Mouse (Mus musculus): ENCODE measurements around the gene Prss27. TPM values are rescaled to one million over a fixed set of nuclear protein-coding genes. Genes with fewer than 3 reads are reported as not detected.
"Not testable (repeated sequence)": the region's sequence is repeated elsewhere in the genome, so short reads cannot be mapped to it uniquely, and the experiment has no call there.

Prss27 gene
- total RNA-seq, 2 experiments from 2014 or later = not detected

- DNase-seq = no peak
These were observed 7.4 kb upstream of the Prss27 start for GRCm38 (mm10) chr17:24030551-24030950.

GRCm38 (mm10) chr17:24035087-24035486 lies 2.9 kb upstream of the Prss27 start:
- no peak for DNase-seq

DNA sequence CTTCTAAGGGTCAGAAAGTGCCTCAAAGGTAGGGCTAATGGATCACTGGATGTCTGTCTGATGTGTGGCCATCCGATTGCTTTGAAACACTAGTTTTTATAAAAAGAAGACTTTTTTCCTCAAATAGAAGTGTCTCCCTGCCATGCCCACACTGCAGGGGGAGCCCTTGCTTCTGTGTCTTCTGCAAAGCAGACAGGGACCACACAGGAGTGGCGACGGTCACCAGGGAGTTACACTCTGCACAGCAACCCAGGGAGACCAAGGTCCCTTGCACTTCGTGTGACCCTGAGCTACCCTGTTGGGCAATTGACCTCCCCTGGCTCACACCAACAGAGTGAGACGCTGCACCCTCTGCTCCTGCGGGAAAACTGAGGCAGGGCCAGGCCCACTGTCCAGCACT lies 990 bp upstream of the Prss27 start:
- DNase-seq = no peak

GRCm38 (mm10) chr17:24037360-24037759 lies 584 bp upstream of the Prss27 start:
- DNase-seq = no peak

- DNase-seq = no peak
These were observed 6.5 kb downstream of the Prss27 start for GRCm38 (mm10) chr17:24044482-24044881.

DNA sequence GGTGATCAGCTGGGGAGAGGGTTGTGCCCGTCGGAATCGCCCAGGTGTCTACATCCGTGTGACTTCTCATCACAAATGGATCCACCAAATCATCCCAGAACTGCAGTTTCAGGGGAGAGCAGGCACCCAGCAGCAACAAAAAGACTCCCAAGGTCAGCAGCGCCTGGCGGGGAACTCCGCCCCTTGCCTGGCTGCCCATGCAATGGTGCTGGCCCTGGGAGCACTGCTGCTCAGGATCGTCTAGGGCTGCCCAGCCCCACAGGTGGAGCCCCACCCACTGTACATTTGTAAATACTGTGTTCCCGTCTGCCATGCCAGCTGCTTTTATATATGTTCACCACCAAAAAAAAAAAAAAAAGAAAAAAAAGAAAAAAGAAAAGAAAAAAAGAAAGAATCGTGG lies 7.7 kb downstream of the Prss27 start:
- DNase-seq = no peak

GRCm38 (mm10) chr17:24046026-24046425 lies 8.1 kb downstream of the Prss27 start:
- no peak for DNase-seq

DNA sequence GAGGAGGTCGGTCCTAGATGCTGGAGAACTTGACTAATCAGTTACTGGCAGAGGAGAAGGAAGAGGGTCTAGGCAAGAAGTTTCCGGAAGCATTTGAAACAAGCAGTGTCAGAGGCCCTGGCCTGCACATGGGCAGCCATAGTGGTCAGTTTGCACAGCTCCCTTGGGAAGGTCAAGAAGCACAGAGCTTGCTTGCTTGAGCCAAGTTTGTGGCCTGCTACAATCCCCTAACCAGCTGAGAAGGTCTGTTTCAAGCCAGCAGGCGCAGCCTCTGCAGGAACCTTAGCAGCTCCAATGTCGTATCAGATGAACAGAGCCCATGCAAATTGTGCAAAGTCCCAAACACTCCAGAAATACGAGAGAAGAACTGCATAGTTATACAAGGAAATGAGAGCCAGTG lies 10.1 kb downstream of the Prss27 start:
- DNase-seq = no peak

GRCm38 (mm10) chr17:24049008-24049407 lies 11.1 kb downstream of the Prss27 start:
- no peak for DNase-seq

DNA sequence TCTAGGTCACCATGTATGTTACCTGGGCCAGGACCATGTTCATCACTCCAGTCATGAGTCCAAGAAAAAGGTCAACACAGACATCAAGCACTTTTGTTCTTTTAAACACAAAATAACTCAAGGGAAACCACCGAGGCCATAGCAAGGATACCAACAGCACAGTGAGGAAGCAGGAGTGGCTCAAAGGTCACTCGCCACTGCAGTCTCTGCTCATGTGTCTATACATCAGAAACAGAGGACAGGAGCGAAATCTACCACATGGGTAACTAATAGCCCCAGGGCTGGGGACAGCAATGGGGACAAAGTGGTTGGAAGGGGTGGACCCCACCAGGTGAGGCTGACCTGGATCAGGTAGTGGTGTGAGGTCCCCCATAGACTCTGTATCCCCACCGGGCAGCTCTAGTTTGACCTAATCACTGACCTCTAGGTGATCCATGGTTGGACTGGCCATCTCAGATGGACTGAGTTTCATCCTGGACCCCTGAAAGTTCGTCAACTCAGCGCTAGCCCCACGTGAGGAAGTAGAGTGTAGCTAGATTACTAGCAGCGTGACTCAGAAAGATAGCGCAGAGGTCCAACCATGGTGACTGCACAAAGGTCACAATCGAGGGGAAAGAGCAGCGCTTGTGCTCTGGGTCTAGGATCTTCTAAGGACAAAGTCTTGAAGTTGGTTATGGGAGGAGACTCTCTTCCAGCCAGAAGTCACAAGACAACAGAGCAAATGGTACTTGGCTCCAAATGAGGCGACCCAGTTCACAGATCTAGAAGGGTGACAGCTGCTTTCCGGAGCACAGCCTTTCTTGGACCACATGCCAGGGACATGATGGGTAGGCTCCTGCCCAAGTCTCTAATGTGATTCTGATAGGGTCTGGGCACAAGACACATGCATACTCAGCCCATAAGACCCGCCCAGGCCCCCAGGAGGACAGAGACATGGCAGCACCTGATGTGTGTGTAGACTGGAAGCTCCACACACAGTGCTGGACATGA lies 19.0 kb downstream of the Prss27 start:
- DNase-seq = no peak

DNA sequence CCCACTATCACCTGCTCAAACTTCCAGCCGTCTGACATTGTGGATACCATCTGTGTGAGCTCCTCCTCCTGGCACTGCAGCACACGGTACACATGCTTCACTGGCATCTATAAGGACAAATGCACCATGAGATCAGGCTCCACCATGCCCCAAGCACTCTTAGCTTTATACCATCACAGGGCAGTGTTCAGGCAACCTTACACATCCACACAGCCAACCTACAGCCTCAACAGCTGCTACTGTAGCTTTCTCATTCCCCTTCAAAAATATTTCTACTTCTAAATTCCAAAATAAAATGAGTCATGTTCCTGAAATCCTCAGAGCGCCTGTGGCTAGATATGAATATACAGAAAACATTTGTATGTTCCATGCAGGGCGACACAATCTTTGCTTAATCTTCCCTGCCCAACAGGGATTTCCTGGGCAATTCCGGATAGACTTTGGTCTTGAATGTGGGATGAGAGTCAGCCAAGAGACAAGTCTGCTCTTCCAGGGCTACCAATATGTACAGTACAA lies 19.8 kb downstream of the Prss27 start:
- DNase-seq = no peak

DNA sequence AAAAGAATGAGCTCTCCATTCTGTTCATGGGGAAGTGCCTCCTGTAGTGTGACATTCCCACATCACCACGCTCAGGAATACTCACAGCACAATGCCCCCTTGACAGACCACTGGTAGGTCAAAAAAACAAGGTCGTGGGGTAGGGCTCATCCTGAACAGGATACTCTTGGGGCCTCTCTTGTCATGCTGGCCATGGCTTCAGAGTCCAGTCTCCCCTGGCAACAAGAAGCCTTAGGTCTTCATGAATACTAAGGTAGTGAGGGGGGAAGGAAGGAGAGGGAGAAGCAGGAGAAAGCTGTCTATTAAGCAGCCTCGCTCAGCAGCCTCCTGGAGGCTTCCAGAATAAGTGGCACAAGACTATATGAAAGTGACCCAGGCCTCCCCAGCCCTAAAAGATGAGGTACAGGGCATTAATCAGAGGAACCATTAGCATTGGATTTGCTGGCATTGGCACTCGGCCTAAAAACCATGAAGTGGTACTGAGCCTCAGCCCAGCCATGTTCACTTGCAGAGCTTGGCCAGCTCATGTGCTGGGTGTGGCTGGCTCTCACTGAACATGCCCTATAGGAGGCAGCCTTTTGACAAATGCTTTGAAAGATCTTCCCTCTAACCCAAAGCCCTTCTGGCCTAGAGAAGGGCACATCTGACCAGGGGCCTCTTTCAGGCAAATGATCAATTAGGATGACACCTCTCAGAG lies 24.7 kb downstream of the Prss27 start:
- DNase-seq = no peak

GRCm38 (mm10) chr17:24068271-24068670 lies 30.3 kb downstream of the Prss27 start:
- no peak for DNase-seq

- no peak for DNase-seq
These were observed 31.6 kb downstream of the Prss27 start for GRCm38 (mm10) chr17:24069531-24069930.

DNA sequence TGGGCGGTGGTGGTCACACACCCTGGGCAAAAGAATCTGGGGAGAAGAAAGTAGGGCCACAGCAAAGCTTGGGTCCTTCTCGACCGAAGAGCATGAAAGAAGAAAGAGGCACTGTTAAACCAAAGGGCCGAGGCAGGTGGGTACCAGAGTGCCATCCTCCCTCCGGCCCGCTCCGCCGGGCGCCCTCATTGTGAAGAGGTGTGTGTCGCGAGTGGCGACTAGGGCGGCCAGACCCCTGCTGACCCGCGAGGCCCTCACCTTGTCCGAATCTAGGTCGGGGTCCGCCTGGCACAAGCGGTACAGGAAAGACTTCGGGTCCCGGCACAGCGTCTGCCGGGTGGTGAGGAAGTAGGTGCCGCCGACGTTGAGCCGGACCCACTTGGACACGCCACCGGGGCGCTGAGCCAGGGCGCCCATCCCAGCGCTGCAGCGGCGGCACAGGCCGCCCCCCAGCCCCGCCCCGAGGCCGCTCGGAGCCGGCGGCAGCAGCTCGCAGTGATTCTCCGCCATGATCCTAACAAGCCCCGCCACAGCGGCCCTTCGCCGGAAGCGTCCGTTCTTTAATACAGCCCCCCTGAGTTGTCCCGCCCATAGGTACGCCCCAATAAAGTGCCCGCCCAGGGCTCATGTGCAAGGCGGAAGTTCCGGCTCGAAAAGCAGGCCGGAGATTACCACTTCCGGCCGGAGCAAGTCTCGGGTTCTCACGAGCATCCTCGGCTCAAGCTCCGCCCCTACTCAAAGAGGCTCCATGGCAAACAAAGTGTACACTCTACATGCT lies 35.2 kb downstream of the Prss27 start, which contains the start of gene Kctd5:
Kctd5 (minus strand) TSS at position 567 of the 778 bp plus-strand sequence.
- DNase-seq = peak; percentile 91

GRCm38 (mm10) chr17:24077101-24077500 lies 39.2 kb downstream of the Prss27 start:
- DNase-seq = no peak

GRCm38 (mm10) chr17:24084593-24084992 lies 46.6 kb downstream of the Prss27 start:
- no peak for DNase-seq

GRCm38 (mm10) chr17:24086399-24086798 lies 48.5 kb downstream of the Prss27 start:
- DNase-seq = not testable (repeated sequence)

DNA sequence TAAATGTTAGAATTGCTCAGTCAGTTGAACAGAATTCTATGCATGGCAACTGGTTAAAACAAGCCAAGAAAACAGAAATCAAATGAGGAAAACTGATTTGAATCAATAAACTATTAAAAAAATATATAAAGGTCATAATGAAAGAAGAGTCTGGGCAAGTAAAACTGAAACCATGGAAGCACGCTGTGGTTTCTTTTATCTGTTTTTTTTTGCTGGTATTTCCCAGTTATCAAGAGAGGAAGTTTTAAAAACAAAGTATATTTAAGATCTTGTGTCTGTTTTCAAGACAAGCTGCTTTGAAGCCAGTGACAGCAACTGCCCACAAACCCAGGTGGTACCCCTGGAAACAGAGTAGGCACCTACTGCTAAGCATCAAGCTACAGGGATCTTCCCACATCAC lies 52.6 kb downstream of the Prss27 start:
- no peak for DNase-seq
